Mouse (Mus musculus): ENCODE data around the gene Atp6v1e2. TPM values are rescaled to one million over a fixed set of nuclear protein-coding genes. Genes with fewer than 3 reads are reported as not detected.
A peak's percentile ranks its signal among the peaks of the same experiment; 100 is the strongest.

Gene Atp6v1e2
- polyA plus RNA-seq (2014; fragmentation: Nextera tagmentation; extraction: Ambion mirVana): not detected in 2 replicates

GRCm38 (mm10) chr17:86947840-86948796, at the start of gene Atp6v1e2:
Gene Atp6v1e2 (minus strand): TSS chr17:86947897.
- 84% methylated on average over 28 of the region's 28 CpGs for WGBS (ENCODE audit: insufficient replicate concordance)
- Histone ChIP-seq H3K27me3 (ENCODE audit: control insufficient read depth, insufficient read depth, low read length) (no peaks in the 10 kb centered on the region), H3K4me1 (ENCODE audit: control insufficient read depth, insufficient read depth, low read length) (no peaks in the 10 kb centered on the region), H3K4me3 (ENCODE audit: low read depth, low read length) (no peak within 1 kb of the TSS), H3K9ac (ENCODE audit: low read depth, low read length) (no peak within 1 kb of the TSS), H3K27ac (ENCODE audit: low read depth, low read length) (no peak within 1 kb of the TSS), H3K36me3 (ENCODE audit: control insufficient read depth, insufficient read depth, low read length) (no peaks in the 10 kb centered on the region), H3K9me3 (replicated peaks; ENCODE audit: control insufficient read depth, low read length) (no peaks in the 10 kb centered on the region), H3K4me2 (no peak within 1 kb of the TSS)
- no peak for ATAC-seq (replicated peaks; ENCODE audit: insufficient number of reproducible peaks, low FRiP score, low TSS enrichment)

- ATAC-seq (replicated peaks; ENCODE audit: insufficient number of reproducible peaks, low FRiP score, low TSS enrichment): no peak
- Histone ChIP-seq H3K9ac (ENCODE audit: low read depth, low read length) (no peak overlapping the region), H3K27ac (ENCODE audit: low read depth, low read length) (no peak overlapping the region), H3K9me3 (replicated peaks; ENCODE audit: control insufficient read depth, low read length) (no peaks in the 10 kb centered on the region), H3K4me2 (no peak overlapping the region), H3K4me3 (ENCODE audit: low read depth, low read length) (no peak overlapping the region), H3K36me3 (ENCODE audit: control insufficient read depth, insufficient read depth, low read length) (no peaks in the 10 kb centered on the region), H3K4me1 (ENCODE audit: control insufficient read depth, insufficient read depth, low read length) (no peaks in the 10 kb centered on the region), H3K27me3 (ENCODE audit: control insufficient read depth, insufficient read depth, low read length) (no peaks in the 10 kb centered on the region)
- WGBS (ENCODE audit: insufficient replicate concordance): 89% methylated on average over 6 of the region's 6 CpGs
Observed at GRCm38 (mm10) chr17:86997323-86997722, 49.6 kb upstream of the Atp6v1e2 start.

GRCm38 (mm10) chr17:86991306-86991705, 43.6 kb upstream of the Atp6v1e2 start:
- WGBS (ENCODE audit: insufficient replicate concordance): 91% methylated on average over 8 of the region's 8 CpGs
- Histone ChIP-seq H3K4me1 (ENCODE audit: control insufficient read depth, insufficient read depth, low read length) (peaks cover 6% of the 10 kb centered on the region), H3K27ac (ENCODE audit: low read depth, low read length) (no peak overlapping the region), H3K36me3 (ENCODE audit: control insufficient read depth, insufficient read depth, low read length) (no peaks in the 10 kb centered on the region), H3K4me3 (ENCODE audit: low read depth, low read length) (no peak overlapping the region), H3K9me3 (replicated peaks; ENCODE audit: control insufficient read depth, low read length) (no peaks in the 10 kb centered on the region), H3K9ac (ENCODE audit: low read depth, low read length) (no peak overlapping the region), H3K27me3 (ENCODE audit: control insufficient read depth, insufficient read depth, low read length) (no peaks in the 10 kb centered on the region), H3K4me2 (no peak overlapping the region)
- no peak for ATAC-seq (replicated peaks; ENCODE audit: insufficient number of reproducible peaks, low FRiP score, low TSS enrichment)

GRCm38 (mm10) chr17:86988601-86989184, 41.0 kb upstream of the Atp6v1e2 start:
- Histone ChIP-seq H3K4me2 (no peak overlapping the region), H3K9ac (ENCODE audit: low read depth, low read length) (no peak overlapping the region), H3K4me3 (ENCODE audit: low read depth, low read length) (no peak overlapping the region), H3K4me1 (ENCODE audit: control insufficient read depth, insufficient read depth, low read length) (peaks cover 10% of the 10 kb centered on the region), H3K36me3 (ENCODE audit: control insufficient read depth, insufficient read depth, low read length) (no peaks in the 10 kb centered on the region), H3K9me3 (replicated peaks; ENCODE audit: control insufficient read depth, low read length) (no peaks in the 10 kb centered on the region), H3K27ac (ENCODE audit: low read depth, low read length) (no peak overlapping the region), H3K27me3 (ENCODE audit: control insufficient read depth, insufficient read depth, low read length) (no peaks in the 10 kb centered on the region)
- WGBS (ENCODE audit: insufficient replicate concordance): 61% methylated on average over 6 of the region's 6 CpGs
- no peak for ATAC-seq (replicated peaks; ENCODE audit: insufficient number of reproducible peaks, low FRiP score, low TSS enrichment)

- Histone ChIP-seq H3K4me1 (ENCODE audit: control insufficient read depth, insufficient read depth, low read length) (peaks cover 10% of the 10 kb centered on the region), H3K9ac (ENCODE audit: low read depth, low read length) (no peak overlapping the region), H3K27ac (ENCODE audit: low read depth, low read length) (no peak overlapping the region), H3K27me3 (ENCODE audit: control insufficient read depth, insufficient read depth, low read length) (no peaks in the 10 kb centered on the region), H3K4me2 (no peak overlapping the region), H3K36me3 (ENCODE audit: control insufficient read depth, insufficient read depth, low read length) (no peaks in the 10 kb centered on the region), H3K9me3 (replicated peaks; ENCODE audit: control insufficient read depth, low read length) (no peaks in the 10 kb centered on the region), H3K4me3 (ENCODE audit: low read depth, low read length) (no peak overlapping the region)
- ATAC-seq (replicated peaks; ENCODE audit: insufficient number of reproducible peaks, low FRiP score, low TSS enrichment): no peak
- 82% methylated on average over 5 of the region's 5 CpGs for WGBS (ENCODE audit: insufficient replicate concordance)
Observed at GRCm38 (mm10) chr17:86988161-86988560, 40.5 kb upstream of the Atp6v1e2 start.

- peaks cover 14% of the 10 kb centered on the region for H3K4me1 ChIP-seq (ENCODE audit: control insufficient read depth, insufficient read depth, low read length)
- WGBS (ENCODE audit: insufficient replicate concordance): 59% methylated on average over 17 of the region's 17 CpGs
- peak overlapping the region; percentile 3; the same call in 1 of the 2 replicates for H3K4me3 ChIP-seq (ENCODE audit: low read depth, low read length)
- no peaks in the 10 kb centered on the region for H3K27me3 ChIP-seq (ENCODE audit: control insufficient read depth, insufficient read depth, low read length)
- ATAC-seq (replicated peaks; ENCODE audit: insufficient number of reproducible peaks, low FRiP score, low TSS enrichment): no peak
- H3K27ac ChIP-seq (ENCODE audit: low read depth, low read length): peak overlapping the region; percentile 29; the same call in 1 of the 2 replicates
- H3K9me3 ChIP-seq (replicated peaks; ENCODE audit: control insufficient read depth, low read length): no peaks in the 10 kb centered on the region
- no peak overlapping the region for H3K9ac ChIP-seq (ENCODE audit: low read depth, low read length)
- peak overlapping the region; percentile 50 for H3K4me2 ChIP-seq
- H3K36me3 ChIP-seq (ENCODE audit: control insufficient read depth, insufficient read depth, low read length): no peaks in the 10 kb centered on the region
Observed at GRCm38 (mm10) chr17:86986449-86987138, 38.9 kb upstream of the Atp6v1e2 start.

- H3K9me3 ChIP-seq (replicated peaks; ENCODE audit: control insufficient read depth, low read length): no peaks in the 10 kb centered on the region
- WGBS (ENCODE audit: insufficient replicate concordance): 57% methylated on average over 9 of the region's 9 CpGs
- H3K4me3 ChIP-seq (ENCODE audit: low read depth, low read length): no peak overlapping the region
- H3K4me2 ChIP-seq: no peak overlapping the region
- H3K27me3 ChIP-seq (ENCODE audit: control insufficient read depth, insufficient read depth, low read length): no peaks in the 10 kb centered on the region
- H3K4me1 ChIP-seq (ENCODE audit: control insufficient read depth, insufficient read depth, low read length): peaks cover 14% of the 10 kb centered on the region
- H3K27ac ChIP-seq (ENCODE audit: low read depth, low read length): no peak overlapping the region
- no peak overlapping the region for H3K9ac ChIP-seq (ENCODE audit: low read depth, low read length)
- H3K36me3 ChIP-seq (ENCODE audit: control insufficient read depth, insufficient read depth, low read length): peaks cover 3% of the 10 kb centered on the region; the same call in 1 of the 2 replicates
- ATAC-seq (replicated peaks; ENCODE audit: insufficient number of reproducible peaks, low FRiP score, low TSS enrichment): no peak
Observed at GRCm38 (mm10) chr17:86982497-86982896, 34.8 kb upstream of the Atp6v1e2 start.

GRCm38 (mm10) chr17:86981701-86982100, 34.0 kb upstream of the Atp6v1e2 start:
- no peak overlapping the region for H3K4me3 ChIP-seq (ENCODE audit: low read depth, low read length)
- no peak overlapping the region for H3K27ac ChIP-seq (ENCODE audit: low read depth, low read length)
- ATAC-seq (replicated peaks; ENCODE audit: insufficient number of reproducible peaks, low FRiP score, low TSS enrichment): no peak
- H3K36me3 ChIP-seq (ENCODE audit: control insufficient read depth, insufficient read depth, low read length): peaks cover 3% of the 10 kb centered on the region; the same call in 1 of the 2 replicates
- 93% methylated on average over 2 of the region's 2 CpGs for WGBS (ENCODE audit: insufficient replicate concordance)
- H3K4me1 ChIP-seq (ENCODE audit: control insufficient read depth, insufficient read depth, low read length): peaks cover 9% of the 10 kb centered on the region
- H3K9me3 ChIP-seq (replicated peaks; ENCODE audit: control insufficient read depth, low read length): no peaks in the 10 kb centered on the region
- H3K9ac ChIP-seq (ENCODE audit: low read depth, low read length): no peak overlapping the region
- H3K27me3 ChIP-seq (ENCODE audit: control insufficient read depth, insufficient read depth, low read length): no peaks in the 10 kb centered on the region
- H3K4me2 ChIP-seq: no peak overlapping the region

Data from heart, embryonic 11.5 days (tissue).